Mouse (Mus musculus): ENCODE measurements around the gene Nkx6-1. TPM values are rescaled to one million over a fixed set of nuclear protein-coding genes. Genes with fewer than 3 reads are reported as not detected.

Nkx6-1 gene
- polyA plus RNA-seq (2017; shearing (Covaris generic)) = not detected

DNA sequence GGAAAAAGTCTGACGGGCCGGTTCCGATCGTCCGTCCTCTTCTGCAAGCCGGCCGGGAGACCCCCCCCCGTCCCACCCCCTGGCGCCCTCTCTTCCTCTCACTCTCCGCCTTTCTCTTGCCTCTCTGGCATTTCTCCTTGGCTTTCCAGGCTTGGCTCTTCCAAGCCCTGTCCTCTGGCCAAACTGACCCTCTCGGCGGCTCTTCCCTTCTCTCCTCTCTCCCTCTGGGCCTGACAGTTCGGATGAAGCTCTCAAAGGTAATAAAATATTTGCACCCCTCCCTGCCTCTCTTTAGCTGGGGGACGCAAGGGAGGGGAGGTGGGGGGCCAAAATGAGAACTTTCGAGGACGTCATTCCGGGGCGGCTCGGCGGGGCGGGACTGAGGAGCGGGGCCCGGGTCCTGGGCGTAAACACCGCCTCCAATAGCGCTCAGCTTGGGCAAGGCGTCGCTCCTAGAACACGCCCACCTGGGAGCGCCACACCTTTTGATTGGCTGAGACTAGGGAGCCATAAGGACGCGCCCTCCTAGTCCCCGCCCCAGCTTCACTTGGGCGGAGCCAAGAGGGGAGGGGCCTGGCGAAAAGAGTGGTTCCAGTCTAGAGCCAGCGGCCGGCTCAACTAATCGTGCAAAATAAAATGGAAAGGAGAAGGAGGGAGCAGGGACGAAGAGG lies at the start of gene Nkx6-1:
TSS of gene Nkx6-1 (minus strand) at position 52 of the 671 bp plus-strand sequence.

Other genes with a start within 250 kb of the Nkx6-1 start
- not detected for gene Cds1, start 100.1 kb upstream of the Nkx6-1 start, polyA plus RNA-seq (2017; shearing (Covaris generic))

Measured in activated CD4-positive, CD25-positive, alpha-beta regulatory T cell, adult 9 weeks (primary cell).